8 mouse cellular contexts compared by ENCODE assay signal in genomic region chr9:90053852-90054251, GRCm38 (mm10). TPM values are rescaled to one million over a fixed set of nuclear protein-coding genes. Genes with fewer than 3 reads are reported as not detected.
DNase-seq lines count a peak whose midpoint lies in the region; ATAC-seq lines count a peak whose summit lies in the region.

TSS of gene Ctsh (plus strand) at chr9:90054152.

- H3K4me2 ChIP-seq in intestine, embryonic 14.5 days (ENCODE audit: low read length): peak within 1 kb of the TSS; percentile 87

- no peaks in the 10 kb centered on the region for H3K27me3 ChIP-seq in intestine, embryonic 14.5 days (replicated peaks; ENCODE audit: control insufficient read depth, insufficient read depth, low read length)
- peaks cover 35% of the 10 kb centered on the region for H3K27me3 ChIP-seq in megakaryocyte, embryonic 14.5 days (replicated peaks)

- peak within 1 kb of the TSS; percentile 43 for H3K4me3 ChIP-seq in intestine, embryonic 14.5 days (ENCODE audit: low read depth, low read length)
- peak within 1 kb of the TSS; percentile 90 for H3K4me3 ChIP-seq in megakaryocyte, embryonic 14.5 days (replicated peaks)

- no peak for DNase-seq in frontal cortex, adult 2 months (ENCODE audit: extremely low spot score in 1 of 2, low spot score in 1 of 2)
- DNase-seq in frontal cortex, postnatal 14 days (ENCODE audit: low spot score in 2 of 2): no peak
- no peak for DNase-seq in adrenal gland, adult 8-10 months
- DNase-seq in gastrocnemius, postnatal 10 days: no peak
- DNase-seq in intestine, embryonic 14.5 days (ENCODE audit: low spot score): no peak
- DNase-seq in urinary bladder, postnatal 14 days (ENCODE audit: low spot score): no peak
- no peak for DNase-seq in thymus, postnatal 25 days

- no peaks in the 10 kb centered on the region for H3K4me1 ChIP-seq in intestine, embryonic 14.5 days (replicated peaks; ENCODE audit: control insufficient read depth, insufficient read depth, low read length)
- H3K4me1 ChIP-seq in megakaryocyte, embryonic 14.5 days: peaks cover 11% of the 10 kb centered on the region

- WGBS in intestine, embryonic 14.5 days: 75% methylated on average over 2 of the region's 2 CpGs

- H3K27ac ChIP-seq in intestine, embryonic 14.5 days (ENCODE audit: low read depth): no peak within 1 kb of the TSS

- no peaks in the 10 kb centered on the region for H3K36me3 ChIP-seq in intestine, embryonic 14.5 days (ENCODE audit: control insufficient read depth, insufficient read depth, low read length)
- H3K36me3 ChIP-seq in megakaryocyte, embryonic 14.5 days (replicated peaks; ENCODE audit: low read length): no peaks in the 10 kb centered on the region

- ATAC-seq in intestine, embryonic 14.5 days (replicated peaks; ENCODE audit: low FRiP score, low TSS enrichment, low read depth): no peak

- peak within 1 kb of the TSS; percentile 47 for H3K9ac ChIP-seq in intestine, embryonic 14.5 days (ENCODE audit: low read length)

- H3K9me3 ChIP-seq in intestine, embryonic 14.5 days (ENCODE audit: control insufficient read depth, low read length): no peaks in the 10 kb centered on the region
- H3K9me3 ChIP-seq in megakaryocyte, embryonic 14.5 days: 0 out of 2 replicates have a peak, but pooled peaks cover 2% of the 10 kb centered on the region

RNA-seq across cellular contexts. Expression of gene Ctsh, which starts in this region (rescaled TPM):
- polyA plus RNA-seq in frontal cortex, adult 2 months (2012; rRNA removed): 17.5 and 21.4 TPM in 2 replicates
- total RNA-seq in adrenal gland, adult 8-10 months (2022): 100 to 1,000 TPM; 176 to 258 (median 215) TPM
- 10 to 100 TPM; 32.9 to 41.3 TPM for total RNA-seq in gastrocnemius, postnatal 10 days (2021)
- polyA plus RNA-seq in intestine, embryonic 14.5 days (2014; fragmentation: Nextera tagmentation; extraction: Ambion mirVana): 28.7 and 42.4 TPM in 2 replicates
- polyA plus RNA-seq in megakaryocyte, embryonic 14.5 days (2012; ENCODE audit: insufficient read depth, low replicate concordance): 28.9 TPM in 1 of 2 replicates, not detected in the other

Comparison
In these comparisons a context has a peak if more than half of its experiments do, and no peak if none do; other contexts are left out.
1. RNA of gene Ctsh (total RNA-seq): 176 to 258 TPM in adrenal gland, adult 8-10 months; 32.9 to 41.3 TPM in gastrocnemius, postnatal 10 days; every median in the first group is over 4 times any median in the second.